In the genomic region with DNA sequence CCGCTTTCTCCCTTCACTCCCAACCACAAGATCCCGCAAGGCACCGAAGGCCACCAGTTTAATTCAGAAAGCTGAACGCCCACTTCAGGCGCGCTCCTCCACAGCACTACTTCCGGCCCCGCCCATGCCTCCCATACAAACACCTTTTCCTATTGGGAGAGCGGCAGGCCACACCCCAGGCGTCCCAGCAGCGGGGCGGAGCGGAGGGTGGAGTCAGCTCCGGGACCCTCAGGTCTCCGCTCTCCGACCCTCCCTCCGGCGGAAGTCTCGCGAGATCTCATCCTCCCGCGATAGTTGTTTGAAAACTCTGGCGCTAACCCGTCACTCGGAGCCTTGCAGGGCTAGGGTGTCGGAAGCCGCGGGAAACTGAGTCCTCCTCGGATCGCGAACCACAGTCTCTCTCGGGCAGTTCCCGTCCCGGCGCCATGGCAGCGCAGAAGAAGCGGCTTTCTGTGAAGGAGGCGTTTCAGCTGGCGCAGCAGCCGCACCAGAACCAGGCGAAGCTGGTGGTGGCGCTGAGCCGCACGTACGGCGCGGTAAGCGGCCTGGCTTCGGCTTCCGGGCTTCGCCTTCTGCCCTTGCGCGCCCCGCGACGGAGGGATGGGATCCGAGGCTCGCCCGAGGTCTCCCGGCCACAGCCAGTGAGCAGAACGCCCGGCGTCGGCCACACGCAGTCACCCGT, we compare ENCODE assay signal across 8 mouse cellular contexts. TPM values are rescaled to one million over a fixed set of nuclear protein-coding genes. Genes with fewer than 3 reads are reported as not detected.
DNase-seq lines count a peak whose midpoint lies in the region; ATAC-seq lines count a peak whose summit lies in the region.

A gene (plus strand): TSS at position 322 of the 682 bp plus-strand sequence.

- peak; percentile 95 for ATAC-seq in megakaryocyte progenitor cell, adult 5-6 weeks (replicated peaks; ENCODE audit: poor library complexity)

- DNase-seq in adipocyte (ENCODE audit: low spot score), result peak; percentile 100
- DNase-seq in embryo, embryonic 10 days (ENCODE audit: low spot score), result peak; percentile 98
- peak; percentile 99 for DNase-seq in gastrocnemius, postnatal 10 days
- peak; percentile 99 for DNase-seq in induced T-regulatory cell, adult 2 months (ENCODE audit: low read depth)
- peak; percentile 93 to 99 for DNase-seq in left cerebral cortex, adult 9 months (ENCODE audit: low spot score in 2 of 2)
- DNase-seq in right cerebral cortex, postnatal 14 days, result peak; percentile 99
- peak; percentile 99 for DNase-seq in urinary bladder, postnatal 36 days (ENCODE audit: low spot score in 2 of 2)

RNA-seq across cellular contexts. Expression of the gene that starts here (rescaled TPM):
- total RNA-seq in gastrocnemius, postnatal 10 days (2021), result 1 to 10 TPM; 4.7 to 7.7 TPM
- 76.7 and 107 TPM in 2 replicates for total RNA-seq in megakaryocyte progenitor cell, adult 5-6 weeks (2015)
- 70.5 and 82.4 TPM in 2 replicates for total RNA-seq in megakaryocyte progenitor cell, adult 5-6 weeks (2017)

Comparison
In these comparisons a context has a peak if more than half of its experiments do, and no peak if none do; other contexts are left out.
1. Peak in every context shown above with its lines: DNase-seq and ATAC-seq.
2. RNA of the gene that starts here (total RNA-seq): 70.5 to 107 TPM in megakaryocyte progenitor cell, adult 5-6 weeks; 4.7 to 7.7 TPM in gastrocnemius, postnatal 10 days; every median in the first group is over 4 times any median in the second.